In genomic region chr14:24871392-24871998, GRCm38 (mm10) we compare ENCODE assay signal across 15 mouse cellular contexts.
DNase-seq lines count a peak whose midpoint lies in the region; ATAC-seq and TF ChIP-seq lines count a peak whose summit lies in the region.
"Had no signal": no experiment of that assay in that cellular context is flagged by ENCODE, and none has a peak within 500 bp of the region (broad histone marks: within the 10 kb centered on the region; RNA-seq: fewer than 3 reads in every experiment).

No protein-coding gene starts in this region.

- H3K9me3 ChIP-seq in kidney, embryonic 14.5 days (ENCODE audit: control insufficient read depth, low read length), result no peaks in the 10 kb centered on the region
- H3K9me3 ChIP-seq in forebrain, embryonic 13.5 days (replicated peaks), result no peaks in the 10 kb centered on the region
- H3K9me3 ChIP-seq: intestine, embryonic 15.5 days; limb, embryonic 13.5 days had no signal

- no peak for TF ChIP-seq POLR2A in thymus, adult 2 months (IDR thresholded peaks at IDR 0.05; ENCODE audit: control insufficient read depth, extremely low read depth, insufficient read depth, low read length, poor library complexity)

- H3K9ac ChIP-seq in kidney, embryonic 14.5 days (ENCODE audit: low read depth, low read length), result no peak overlapping the region
- H3K9ac ChIP-seq in forebrain, embryonic 13.5 days, result no peak overlapping the region
- H3K9ac ChIP-seq: intestine, embryonic 15.5 days; limb, embryonic 13.5 days had no signal

- 0 out of 2 replicates have a peak, but pooled peaks have one; percentile 5 for ATAC-seq in frontal cortex, adult (ENCODE audit: low TSS enrichment)
- peak; percentile 51; the same call in 1 of the 2 replicates for ATAC-seq in kidney, embryonic 14.5 days (ENCODE audit: low FRiP score, low TSS enrichment)
- peak; percentile 44 for ATAC-seq in forebrain, embryonic 13.5 days
- ATAC-seq: intestine, embryonic 15.5 days had no signal

- WGBS in kidney, embryonic 14.5 days, result 48% methylated on average over 10 of the region's 10 CpGs
- WGBS in forebrain, embryonic 13.5 days, result 68% methylated on average over 10 of the region's 10 CpGs
- WGBS in thymus, adult 2 months, result 88% methylated on average over 10 of the region's 10 CpGs

- H3K27me3 ChIP-seq in kidney, embryonic 14.5 days (ENCODE audit: control insufficient read depth, insufficient read depth, low read length), result no peaks in the 10 kb centered on the region
- H3K27me3 ChIP-seq in forebrain, embryonic 13.5 days, result 0 out of 2 replicates have a peak, but pooled peaks cover 2% of the 10 kb centered on the region
- no peaks in the 10 kb centered on the region for H3K27me3 ChIP-seq in thymus, adult 2 months (ENCODE audit: control insufficient read depth, insufficient read depth, low read length)
- H3K27me3 ChIP-seq: intestine, embryonic 15.5 days; limb, embryonic 13.5 days had no signal

- TF ChIP-seq CTCF in thymus, adult 2 months (IDR thresholded peaks at IDR 0.05; ENCODE audit: borderline replicate concordance, control insufficient read depth, extremely low read depth, insufficient read depth, low read length, poor library complexity), result no peak

- no peaks in the 10 kb centered on the region for H3K36me3 ChIP-seq in kidney, embryonic 14.5 days (ENCODE audit: control insufficient read depth, insufficient read depth, low read length)
- H3K36me3 ChIP-seq in forebrain, embryonic 13.5 days (ENCODE audit: poor library complexity, severe bottlenecking), result no peaks in the 10 kb centered on the region
- H3K36me3 ChIP-seq in thymus, adult 2 months (ENCODE audit: control insufficient read depth, insufficient read depth, low read length), result no peaks in the 10 kb centered on the region
- H3K36me3 ChIP-seq: intestine, embryonic 15.5 days; limb, embryonic 13.5 days had no signal

- H3K4me3 ChIP-seq in kidney, embryonic 14.5 days (ENCODE audit: low read length), result no peak overlapping the region
- H3K4me3 ChIP-seq in forebrain, embryonic 13.5 days, result no peak overlapping the region
- H3K4me3 ChIP-seq in thymus, adult 2 months (ENCODE audit: control insufficient read depth, insufficient read depth, low read length), result no peak overlapping the region
- H3K4me3 ChIP-seq: erythroblast, embryonic 14.5 days; intestine, embryonic 15.5 days; limb, embryonic 13.5 days; myocyte had no signal

- H3K4me2 ChIP-seq in kidney, embryonic 14.5 days (replicated peaks; ENCODE audit: low read depth, low read length), result no peak overlapping the region
- no peak overlapping the region for H3K4me2 ChIP-seq in forebrain, embryonic 13.5 days
- H3K4me2 ChIP-seq: intestine, embryonic 15.5 days; limb, embryonic 13.5 days had no signal

- no peak overlapping the region for H3K27ac ChIP-seq in kidney, embryonic 14.5 days (ENCODE audit: low read depth, low read length)
- 0 out of 2 replicates have a peak overlapping the region, but pooled peaks have one; percentile 21 for H3K27ac ChIP-seq in forebrain, embryonic 13.5 days
- no peak overlapping the region for H3K27ac ChIP-seq in thymus, adult 2 months (ENCODE audit: control insufficient read depth, insufficient read depth, low read length)
- H3K27ac ChIP-seq: intestine, embryonic 15.5 days; limb, embryonic 13.5 days had no signal

- H3K4me1 ChIP-seq in kidney, embryonic 14.5 days (ENCODE audit: control insufficient read depth, insufficient read depth, low read length), result 0 out of 2 replicates have a peak, but pooled peaks cover 3% of the 10 kb centered on the region
- peaks cover 32% of the 10 kb centered on the region for H3K4me1 ChIP-seq in forebrain, embryonic 13.5 days
- no peaks in the 10 kb centered on the region for H3K4me1 ChIP-seq in thymus, adult 2 months (replicated peaks; ENCODE audit: control insufficient read depth, insufficient read depth, low read length)
- H3K4me1 ChIP-seq: intestine, embryonic 15.5 days had no signal

- no peak for DNase-seq in frontal cortex, postnatal 25 days (ENCODE audit: low spot score in 2 of 2)
- no peak for DNase-seq in kidney, adult 8-10 months
- peak; percentile 49 to 61 for DNase-seq in kidney, postnatal 4 days
- DNase-seq in thymus, adult 2 months, result no peak
- no peak for DNase-seq in spleen, adult 18-20 months
- DNase-seq: lung, postnatal 36 days; right cerebral cortex, postnatal 25 days; thymus, postnatal 14 days had no signal

Comparison
In these comparisons a context has a peak if more than half of its experiments do, and no peak if none do; other contexts are left out.
1. DNase-seq: peak in kidney, postnatal 4 days (2 of 2); none in frontal cortex, postnatal 25 days (0 of 2), kidney, adult 8-10 months (0 of 2), thymus, adult 2 months (single experiment) and spleen, adult 18-20 months (0 of 2).
2. Peak in every context shown above with its lines, with median percentiles within 50 percentile points of each other: ATAC-seq.